Mouse (Mus musculus) cerebellum, postnatal 4 days (tissue): ENCODE data around the gene Zfp445.
"Not testable (repeated sequence)": the region's sequence is repeated elsewhere in the genome, so short reads cannot be mapped to it uniquely, and the experiment has no call there.

ENCODE experiments used
- DNase-seq, 2 experiments: peaks; one replicate each; pipeline ENCODE4 v3.0.0; 2022; ENCODE audit warnings: low spot score in 2 of 2, mixed read lengths in 1 of 2

The Zfp445 gene

GRCm38 (mm10) chr9:122865697-122866166, at the start of gene Zfp445:
Gene Zfp445, minus strand, starts transcription at chr9:122866006.
- DNase-seq, result peak; percentile 35 to 74

- peak; percentile 58 to 74 for DNase-seq
These were observed 37.1 kb upstream of the Zfp445 start for GRCm38 (mm10) chr9:122902717-122903535.

DNA sequence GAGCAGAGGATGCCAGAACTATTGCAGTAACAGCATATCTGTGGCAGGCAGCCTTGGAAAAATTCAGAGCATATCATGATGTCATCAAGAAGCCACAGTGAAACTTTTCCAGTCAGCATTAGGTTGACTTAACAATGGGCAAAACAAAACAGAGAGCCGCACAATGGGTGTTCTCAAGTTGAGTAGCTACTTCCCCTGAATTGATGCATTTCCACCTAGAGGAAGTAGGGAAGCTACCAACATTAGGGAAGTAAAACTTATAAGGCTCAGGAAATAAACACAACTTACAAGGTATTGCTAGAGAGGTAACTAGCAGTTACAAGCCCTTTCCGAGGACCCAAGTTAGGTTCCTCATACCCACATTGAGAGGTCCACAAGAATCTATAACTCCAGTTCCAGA, 35.2 kb upstream of the Zfp445 start:
- DNase-seq, result no peak

GRCm38 (mm10) chr9:122886372-122887179, 20.8 kb upstream of the Zfp445 start:
- DNase-seq, result peak in 1 of 2 experiments; percentile 44

DNA sequence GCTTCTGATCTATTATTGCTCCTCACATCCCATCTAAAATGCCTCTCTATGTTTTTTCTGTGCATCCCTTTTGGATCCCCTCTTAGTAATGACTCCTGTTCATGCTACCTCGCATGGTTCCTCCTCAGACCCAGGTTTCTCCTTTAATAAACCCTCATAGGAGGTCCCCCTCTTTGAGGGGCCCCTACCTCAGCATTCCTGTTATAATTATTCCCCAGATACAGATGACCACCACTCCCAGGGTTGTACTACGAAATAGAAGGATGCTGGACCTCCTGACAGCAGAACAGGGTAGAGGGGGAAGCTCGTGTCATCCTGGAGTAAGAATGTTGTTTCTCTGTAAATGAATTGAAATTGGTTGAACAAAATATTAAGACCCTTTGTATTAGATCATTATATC, 19.6 kb upstream of the Zfp445 start, which contains the start of gene Zkscan7:
Gene Zkscan7, plus strand, starts transcription at position 301 of the 400 bp plus-strand sequence.
- no peak for DNase-seq

DNA sequence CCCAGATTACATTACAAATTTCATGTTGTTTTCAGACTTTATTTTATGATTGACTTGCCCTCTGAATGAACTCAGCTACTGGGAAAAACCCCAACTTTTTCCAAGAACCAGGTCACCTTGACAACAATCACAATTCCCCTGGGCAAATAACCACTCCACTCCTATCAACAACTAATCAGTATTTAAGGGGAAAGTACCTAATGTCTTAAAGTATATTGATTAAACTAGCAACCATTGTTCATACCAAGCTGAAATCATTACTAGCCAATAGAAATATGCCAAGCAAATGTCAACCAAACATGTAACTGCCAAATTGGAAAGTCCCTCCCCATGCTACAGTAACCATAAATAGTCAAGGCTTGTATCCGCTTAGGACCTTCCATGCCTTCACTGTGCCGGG, 9.3 kb upstream of the Zfp445 start:
- DNase-seq, result no peak

DNA sequence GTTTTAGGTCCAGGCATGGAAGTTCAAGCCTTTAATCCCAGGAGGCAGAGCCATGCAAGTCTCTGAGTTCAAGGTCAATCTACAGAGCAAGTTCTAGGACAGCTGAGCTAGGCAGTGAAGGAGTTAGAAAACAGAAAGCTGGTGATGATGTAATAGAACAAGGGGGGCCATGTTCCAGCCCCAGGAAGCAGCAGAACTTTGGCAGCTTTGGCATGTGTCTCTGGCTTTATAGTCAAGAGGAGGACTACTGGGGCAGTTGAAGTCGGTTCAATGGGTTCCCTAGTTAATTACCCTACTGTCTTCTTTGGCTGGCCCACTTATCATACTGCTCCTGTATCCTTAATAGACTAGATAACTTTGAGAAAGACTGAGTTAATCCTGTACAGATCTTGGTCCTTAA, 8.8 kb upstream of the Zfp445 start:
- DNase-seq, result no peak

- no peak for DNase-seq
These were observed 6.8 kb upstream of the Zfp445 start for GRCm38 (mm10) chr9:122872595-122872994.

DNA sequence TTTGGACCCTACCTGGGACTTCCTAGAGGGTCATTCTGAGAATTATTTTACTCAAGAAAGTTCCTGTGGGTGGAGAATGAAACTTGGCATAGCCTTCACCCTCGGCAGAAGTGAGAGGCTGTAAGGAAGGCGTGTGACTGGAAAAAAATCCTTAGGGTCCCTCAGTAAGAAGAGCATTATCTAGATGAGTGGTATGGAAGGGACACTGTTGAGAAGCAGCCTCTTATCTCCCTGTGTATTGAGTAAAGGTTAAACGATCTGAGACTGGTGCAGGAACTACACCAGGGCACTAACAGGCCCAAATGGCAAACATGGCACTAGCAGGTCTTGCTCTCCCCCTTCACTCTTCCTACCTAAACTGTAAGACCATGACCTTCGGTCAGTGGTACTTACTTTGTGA, 386 bp upstream of the Zfp445 start:
- no peak for DNase-seq

- no peak for DNase-seq
These were observed 958 bp downstream of the Zfp445 start for GRCm38 (mm10) chr9:122864848-122865247.

GRCm38 (mm10) chr9:122863731-122864130, 2.1 kb downstream of the Zfp445 start:
- DNase-seq, result no peak

- no peak for DNase-seq
These were observed 5.1 kb downstream of the Zfp445 start for GRCm38 (mm10) chr9:122860752-122861151.

- DNase-seq, result no peak
These were observed 9.1 kb downstream of the Zfp445 start for GRCm38 (mm10) chr9:122856716-122857115.

GRCm38 (mm10) chr9:122855617-122856016, 10.2 kb downstream of the Zfp445 start:
- DNase-seq, result no peak

GRCm38 (mm10) chr9:122855141-122855540, 10.7 kb downstream of the Zfp445 start:
- DNase-seq, result not testable (repeated sequence)

DNA sequence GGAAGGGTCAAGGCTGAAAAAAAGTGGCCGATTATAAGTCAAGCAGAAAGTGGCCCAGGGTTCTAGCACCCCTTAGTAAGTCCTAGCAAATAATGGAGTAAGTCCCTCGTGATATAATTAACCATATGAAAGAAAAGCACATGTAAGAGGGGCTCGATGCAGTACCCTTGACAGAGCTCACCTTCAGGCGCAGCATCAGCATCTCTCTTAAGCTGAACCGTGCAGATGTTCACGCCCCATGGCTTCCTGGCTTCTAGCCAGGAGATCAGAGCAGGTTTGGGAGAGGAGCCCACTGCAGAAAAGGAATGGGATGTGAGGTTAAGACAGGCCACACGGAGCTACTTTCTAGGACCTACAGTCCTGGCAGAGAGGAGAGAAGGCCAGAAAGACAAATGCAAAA, 11.3 kb downstream of the Zfp445 start:
- no peak for DNase-seq

DNA sequence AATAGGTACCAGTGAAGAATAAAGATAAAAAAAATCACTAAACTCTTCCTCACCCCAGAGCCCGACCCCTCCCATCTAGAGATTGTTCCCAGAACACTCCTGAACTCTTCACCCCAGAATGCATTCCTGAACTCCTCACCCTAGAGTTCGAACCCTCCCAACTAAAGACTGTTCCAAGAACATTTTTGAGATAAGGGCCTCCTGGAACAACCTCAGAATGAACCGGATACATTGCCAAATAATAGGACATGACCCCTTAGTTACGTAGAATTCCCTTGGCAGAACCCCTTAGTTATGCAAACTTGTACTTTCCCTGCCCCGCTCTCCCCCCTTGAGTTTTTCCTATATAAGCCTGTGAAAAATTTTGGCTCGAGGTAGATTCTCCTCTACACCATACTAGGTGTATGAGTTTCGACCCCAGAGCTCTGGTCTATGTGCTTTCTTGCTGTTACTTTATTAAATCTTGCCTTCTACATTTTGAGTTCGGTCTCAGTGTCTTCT, 17.9 kb downstream of the Zfp445 start:
- not testable (repeated sequence) for DNase-seq

- no peak for DNase-seq
These were observed 19.6 kb downstream of the Zfp445 start for GRCm38 (mm10) chr9:122846156-122846555.

- no peak for DNase-seq
These were observed 20.2 kb downstream of the Zfp445 start for GRCm38 (mm10) chr9:122845621-122846020.

DNA sequence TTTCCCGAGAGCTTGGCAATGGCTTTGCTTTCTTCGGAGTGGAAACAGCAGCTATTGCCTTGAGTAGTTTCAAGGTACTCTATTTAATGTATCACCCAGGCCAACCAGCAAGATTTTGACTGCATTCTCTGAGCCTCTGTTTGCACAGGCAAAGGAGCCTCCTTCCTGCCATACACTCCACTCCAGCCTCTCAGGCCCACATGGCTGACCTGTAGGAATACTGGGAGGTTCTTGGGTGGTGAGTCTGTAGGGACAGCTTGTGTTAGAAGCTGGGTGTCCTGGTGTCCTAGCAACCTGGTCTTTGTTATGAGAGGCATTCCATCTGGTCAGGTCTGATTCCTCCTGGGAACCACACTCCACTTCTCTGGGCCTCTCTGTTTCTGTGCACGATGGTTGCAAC, 22.0 kb downstream of the Zfp445 start, which contains the start of gene Gm35549:
Gene Gm35549, minus strand, starts transcription at position 276 of the 400 bp plus-strand sequence.
- no peak for DNase-seq

GRCm38 (mm10) chr9:122837680-122838079, 28.1 kb downstream of the Zfp445 start:
- peak in 1 of 2 experiments; percentile 37 for DNase-seq

- DNase-seq, result no peak
These were observed 28.6 kb downstream of the Zfp445 start for GRCm38 (mm10) chr9:122837216-122837615.
